Mouse (Mus musculus) cerebellum, postnatal 25 days (tissue): ENCODE data around the gene Krt78.
A peak's percentile ranks its signal among the peaks of the same experiment; 100 is the strongest.
"Not testable (repeated sequence)": the region's sequence is repeated elsewhere in the genome, so short reads cannot be mapped to it uniquely, and the experiment has no call there.

ENCODE experiments used
- DNase-seq, 2 experiments: peaks; one replicate each; pipeline ENCODE4 v3.0.0; 2021; ENCODE audit warnings: mixed read lengths in 2 of 2

Krt78 gene

DNA sequence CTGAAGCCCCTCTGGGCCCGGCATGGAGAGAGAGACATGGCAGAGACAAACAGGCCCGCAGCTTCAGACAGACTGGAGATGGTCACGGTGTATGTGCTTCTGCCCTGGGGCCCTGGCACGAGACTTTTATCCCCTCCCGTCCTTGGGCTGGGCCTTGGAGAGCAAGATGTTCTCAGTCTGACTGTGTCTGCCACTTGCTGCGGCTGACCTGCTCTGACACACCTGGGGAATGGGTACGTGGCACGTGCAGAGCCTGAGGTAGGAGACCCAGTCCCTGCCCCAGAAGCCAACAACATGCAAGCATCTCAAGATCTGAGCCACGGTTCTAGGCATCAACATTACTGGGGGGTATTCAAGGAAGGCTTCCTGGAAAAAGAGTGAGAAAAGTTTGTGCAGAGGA is at the start of gene Krt78:
TSS of gene Krt78 (minus strand) at position 101 of the 400 bp plus-strand sequence.
- DNase-seq, result no peak

- DNase-seq, result no peak
Observed at GRCm38 (mm10) chr15:102003516-102003915, 49.4 kb upstream of the Krt78 start.

DNA sequence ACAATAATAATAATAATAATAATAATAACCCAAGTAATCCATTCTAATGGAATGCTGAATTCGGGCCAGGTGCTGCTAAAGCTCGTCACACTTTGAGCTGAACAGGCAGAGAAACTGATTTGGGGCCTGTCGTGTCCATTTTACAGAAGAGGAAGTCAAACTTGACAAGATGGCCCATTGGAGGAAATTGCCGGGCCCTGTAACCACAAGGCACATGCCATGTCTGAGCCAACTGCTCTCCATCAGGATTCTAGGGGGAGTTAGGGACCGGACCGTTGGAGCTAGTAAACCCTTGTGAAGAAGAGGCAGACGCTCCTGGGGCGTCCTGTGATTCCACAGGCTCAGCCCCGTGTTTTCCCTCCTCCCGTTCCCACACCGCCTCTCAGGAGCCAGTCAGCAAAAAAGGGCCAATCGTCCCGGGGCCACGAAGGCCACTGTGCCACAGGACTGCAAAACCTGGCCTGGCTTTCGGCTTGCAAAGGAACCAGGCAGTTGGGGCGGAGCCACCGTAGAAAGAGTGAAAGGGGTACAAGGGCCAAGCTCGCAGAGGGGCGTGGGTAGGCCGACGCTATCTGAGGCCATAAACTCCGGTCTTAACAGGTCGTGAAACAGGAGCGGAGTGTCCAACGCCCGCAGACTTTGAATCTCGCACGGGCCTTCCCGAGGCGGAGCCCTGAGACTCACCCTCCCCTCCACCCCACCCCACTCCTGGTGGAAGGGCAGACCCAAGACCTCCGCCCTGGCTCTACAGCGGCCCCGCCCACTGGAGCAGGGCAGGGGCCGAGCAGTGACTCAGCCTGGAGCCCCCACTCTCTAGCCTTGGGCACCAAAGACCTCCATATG is 48.8 kb upstream of the Krt78 start:
- DNase-seq, result peak; percentile 23 to 58

- no peak for DNase-seq
Observed at GRCm38 (mm10) chr15:101999676-102000335, 45.7 kb upstream of the Krt78 start.

DNA sequence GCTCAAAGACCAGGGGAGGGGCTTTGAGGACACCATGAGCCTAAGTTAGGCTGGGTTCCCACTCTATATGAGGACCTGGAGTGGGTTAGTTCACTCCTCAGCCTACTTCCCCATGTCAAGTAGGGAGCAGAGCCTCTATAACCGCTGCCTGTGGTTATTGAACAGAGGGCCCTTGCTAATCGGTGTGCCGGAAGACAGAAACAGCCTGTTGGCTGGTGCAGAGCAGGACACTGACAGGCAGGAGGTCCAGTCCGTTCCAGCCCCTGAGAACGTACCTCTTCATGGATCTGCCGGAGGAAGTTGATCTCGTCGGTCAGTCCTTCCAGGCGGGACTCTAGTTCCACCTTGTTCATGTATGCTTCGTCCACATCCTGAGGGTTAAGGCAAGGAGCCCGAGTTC is 45.1 kb upstream of the Krt78 start:
- DNase-seq, result no peak

- DNase-seq, result not testable (repeated sequence)
Observed at GRCm38 (mm10) chr15:101996450-101997078, 42.5 kb upstream of the Krt78 start.

DNA sequence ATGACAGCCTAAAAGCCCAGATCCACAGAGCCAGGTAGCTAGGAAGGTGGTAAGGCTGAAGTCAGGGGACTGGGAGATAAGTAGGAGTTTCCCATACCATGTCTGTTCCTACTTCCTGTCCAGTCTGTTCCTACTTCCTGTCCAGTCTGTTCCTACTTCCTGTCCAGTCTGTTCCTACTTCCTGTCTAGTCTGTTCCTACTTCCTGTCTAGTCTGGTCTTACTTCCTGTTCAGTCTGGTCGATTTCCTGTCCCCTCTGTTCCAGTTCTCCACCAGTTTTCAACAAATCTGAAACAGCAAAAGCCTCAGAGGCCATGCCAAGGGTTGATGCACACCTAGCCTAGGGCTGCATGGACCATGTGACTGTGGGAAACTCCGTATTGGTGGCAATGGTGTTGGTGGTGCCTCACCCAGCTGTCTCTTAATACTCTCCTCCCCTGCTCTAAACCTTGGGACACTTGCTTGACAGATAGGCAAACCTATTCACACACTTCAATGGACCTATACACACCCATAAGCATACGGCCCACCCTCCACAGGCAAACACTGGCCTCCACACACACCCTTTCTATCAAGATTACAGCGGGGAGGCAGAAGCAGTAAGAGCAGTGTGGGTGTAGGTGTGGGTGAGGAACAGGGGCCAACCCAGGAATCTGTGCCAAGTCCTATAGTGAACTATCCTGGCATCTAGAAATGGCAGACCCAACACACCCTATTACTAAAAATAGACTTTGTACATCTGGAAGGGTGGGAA is 41.6 kb upstream of the Krt78 start:
- no peak for DNase-seq

GRCm38 (mm10) chr15:101994365-101994764 is 40.3 kb upstream of the Krt78 start:
- no peak for DNase-seq

DNA sequence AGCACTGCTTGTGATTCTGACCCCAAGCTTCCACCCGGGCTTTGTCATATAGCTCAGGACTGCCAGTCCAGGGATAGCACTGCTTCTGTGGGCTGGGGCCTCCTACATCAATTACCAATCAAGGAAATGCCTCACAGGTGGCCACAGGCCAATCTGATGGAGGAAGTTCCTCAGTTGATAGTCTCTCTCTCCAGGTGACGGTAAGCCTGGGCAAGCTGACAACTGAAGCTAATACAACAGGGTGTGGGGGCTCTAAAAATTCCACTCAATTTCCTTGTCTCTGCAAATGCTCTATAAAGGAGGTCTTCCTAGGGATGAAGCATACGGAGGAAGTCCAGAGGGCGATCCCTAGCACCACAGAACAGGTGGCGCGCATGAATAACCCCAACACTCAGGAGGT is 36.9 kb upstream of the Krt78 start:
- no peak for DNase-seq

DNA sequence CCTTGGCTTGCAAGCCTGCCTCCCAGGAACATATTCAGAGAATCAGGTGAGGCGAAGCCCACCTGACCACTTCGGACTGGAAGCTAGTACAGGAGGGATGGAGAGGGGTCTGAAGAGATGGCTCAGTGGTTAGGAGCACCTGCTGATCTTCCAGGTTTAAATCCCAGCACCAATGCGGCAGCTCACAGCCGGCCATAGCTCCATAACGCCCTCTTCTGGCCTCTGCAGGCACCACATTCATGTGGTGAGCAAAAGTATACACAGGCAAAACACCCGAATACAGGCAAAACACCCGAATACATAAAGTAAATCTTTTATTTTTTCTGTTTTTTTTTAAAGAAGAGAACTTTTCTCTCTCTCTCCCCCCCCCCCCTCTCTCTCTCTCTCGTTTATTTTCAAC is 34.6 kb upstream of the Krt78 start:
- DNase-seq, result no peak

DNA sequence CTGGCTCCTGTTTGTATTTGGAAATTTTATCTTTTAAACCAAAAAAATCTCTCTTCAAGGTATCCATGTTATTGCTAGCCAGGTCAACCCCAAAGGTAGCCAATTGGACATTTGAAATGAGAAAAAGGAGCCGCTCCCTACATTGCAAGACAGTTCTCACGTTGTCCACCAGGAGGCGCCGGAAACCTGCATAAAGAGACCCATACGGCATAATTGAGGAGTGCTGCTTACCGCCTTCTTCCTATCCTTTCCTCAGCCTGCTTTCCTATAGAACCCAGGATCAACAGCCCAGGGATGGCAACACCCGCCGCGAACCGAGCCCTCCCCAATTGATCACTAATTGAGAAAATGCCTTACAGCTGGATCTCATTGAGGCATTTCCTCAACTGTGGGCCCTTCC is 34.0 kb upstream of the Krt78 start:
- peak; percentile 86 to 90 for DNase-seq

DNA sequence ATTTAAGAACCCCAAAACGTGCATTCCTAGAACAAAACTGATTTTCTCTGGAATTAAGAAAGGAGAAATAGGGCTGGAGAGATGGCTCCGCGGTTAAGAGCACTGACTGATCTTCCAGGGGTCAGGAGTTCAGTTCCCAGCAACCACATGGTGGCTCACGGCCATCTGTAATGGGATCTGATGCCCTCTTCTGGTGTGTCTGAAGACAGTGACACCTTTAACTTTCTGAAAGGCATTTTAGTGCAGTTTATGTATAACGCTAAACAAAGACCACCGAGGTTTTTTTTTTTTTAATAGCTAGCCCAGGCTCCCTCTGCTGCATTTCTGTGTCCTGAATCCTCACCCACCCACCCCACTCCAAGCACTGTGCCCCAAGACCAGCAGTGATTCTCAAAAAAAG is 30.7 kb upstream of the Krt78 start:
- DNase-seq, result no peak

DNA sequence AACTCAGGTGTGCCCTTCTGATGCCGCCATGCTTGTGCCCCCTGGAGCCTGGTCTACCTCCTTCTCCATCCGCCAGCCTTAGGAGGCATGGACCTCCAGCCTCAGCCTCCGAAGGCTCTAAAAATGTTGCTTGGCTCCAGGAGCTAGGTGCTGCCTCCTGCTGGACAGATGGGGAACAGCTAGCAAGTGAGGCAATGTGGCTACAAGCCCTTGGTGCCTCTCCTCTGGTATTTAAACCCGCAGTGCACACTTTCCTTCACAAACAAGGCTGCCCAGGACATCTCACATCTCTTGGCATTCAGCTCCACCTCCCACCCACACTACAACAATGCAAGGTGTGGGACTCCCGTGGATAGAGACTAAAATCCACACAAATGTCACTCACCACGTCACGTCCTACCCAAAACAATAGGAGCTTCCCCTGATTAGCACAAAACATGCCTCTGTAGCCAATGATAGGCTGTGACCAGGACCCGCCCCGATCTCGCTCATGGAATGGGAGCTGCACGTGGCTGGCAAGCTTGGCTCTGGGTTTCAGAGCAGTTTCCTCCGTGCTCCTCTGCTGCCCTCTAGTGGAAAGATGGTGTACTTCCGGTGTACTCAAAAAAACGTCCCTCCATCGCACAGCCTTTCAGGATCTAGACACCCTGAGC is 30.0 kb upstream of the Krt78 start:
- peak; percentile 89 to 92 for DNase-seq

- DNase-seq, result no peak
Observed at GRCm38 (mm10) chr15:101983315-101983948, 29.3 kb upstream of the Krt78 start.

- no peak for DNase-seq
Observed at GRCm38 (mm10) chr15:101980849-101981248, 26.8 kb upstream of the Krt78 start.

- peak; percentile 63 to 83 for DNase-seq
Observed at GRCm38 (mm10) chr15:101977043-101977726, 23.1 kb upstream of the Krt78 start.

DNA sequence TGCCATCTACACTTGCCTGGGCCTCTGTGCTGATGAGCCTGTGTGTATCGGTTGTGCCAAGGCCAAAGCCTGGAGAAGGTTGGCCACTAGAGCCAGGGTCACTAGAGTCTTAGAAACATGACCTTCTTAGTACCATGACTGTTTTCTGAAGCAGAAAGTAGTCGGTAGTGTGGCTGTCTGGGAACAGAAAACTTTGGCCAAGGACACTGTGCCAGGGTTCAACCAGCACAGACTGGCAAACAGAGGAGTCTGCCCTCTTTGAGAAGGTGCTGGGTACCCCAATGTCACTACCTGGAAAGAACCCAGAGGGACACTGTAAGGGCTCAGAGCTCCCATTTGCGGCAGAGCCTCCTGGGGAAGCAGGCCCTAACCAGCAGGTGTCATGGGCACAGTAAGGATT is 22.6 kb upstream of the Krt78 start:
- no peak for DNase-seq

DNA sequence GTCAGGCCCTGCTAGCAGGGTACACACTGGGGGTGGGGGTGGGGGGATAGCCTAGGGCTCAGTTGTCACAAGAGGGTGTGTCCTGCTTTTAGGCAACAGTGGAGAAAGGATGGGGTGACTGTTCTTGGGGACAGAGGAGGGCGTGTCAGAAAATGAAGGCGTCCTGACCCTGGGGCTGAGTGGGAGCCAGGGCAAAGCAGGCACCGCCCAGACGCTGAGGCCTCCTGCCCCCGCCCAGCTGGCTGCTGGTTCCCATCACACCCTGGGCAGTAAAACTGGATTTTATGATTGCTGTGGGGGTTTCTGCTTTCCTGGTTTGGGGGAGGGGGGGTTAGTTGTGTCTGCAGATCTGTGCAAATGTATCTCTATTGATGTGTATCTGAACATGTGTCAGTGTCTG is 21.9 kb upstream of the Krt78 start:
- no peak for DNase-seq

DNA sequence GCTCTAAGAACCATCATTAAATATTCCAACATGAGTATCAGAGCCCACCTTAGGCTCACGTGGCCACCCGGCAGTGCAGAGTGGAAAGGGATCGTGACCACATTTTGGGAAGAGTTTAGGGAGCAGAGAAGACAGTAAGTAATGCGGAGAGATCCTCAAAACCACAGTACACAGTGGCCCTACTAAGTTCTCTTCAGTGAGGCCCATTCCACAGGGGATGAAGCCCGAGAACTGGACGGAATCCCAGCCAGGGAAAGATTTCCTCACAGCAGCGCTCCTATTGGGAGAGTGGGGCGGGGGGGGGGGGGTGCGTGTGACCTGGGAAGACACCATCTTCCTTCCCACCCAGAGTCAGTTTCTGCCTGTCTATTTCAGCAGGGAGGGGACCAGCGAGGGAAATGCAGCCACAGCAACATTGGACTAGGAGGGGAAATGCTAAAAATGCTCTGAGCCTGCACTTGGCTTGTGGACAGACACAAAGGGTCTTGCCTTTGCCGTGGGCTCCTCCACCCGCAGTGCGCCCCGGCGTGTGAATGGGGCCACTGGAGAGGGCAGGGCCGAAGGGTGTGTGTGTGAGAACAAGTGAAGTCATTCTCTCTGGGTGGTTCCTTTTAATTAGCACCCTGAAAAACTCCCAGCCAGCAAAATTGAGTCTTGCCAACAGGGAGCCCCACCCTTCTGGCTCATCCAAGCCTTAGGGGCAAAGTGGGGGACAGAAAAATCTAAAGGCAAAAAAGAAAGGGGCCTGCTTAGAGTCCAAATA is 20.2 kb upstream of the Krt78 start:
- no peak for DNase-seq

GRCm38 (mm10) chr15:101973414-101974077 is 19.5 kb upstream of the Krt78 start:
- peak; percentile 89 to 91 for DNase-seq
